Mouse (Mus musculus) adrenal gland, adult (tissue): ENCODE data around the gene Ap1g2.
A peak's percentile ranks its signal among the peaks of the same experiment; 100 is the strongest.

Experiments
- DNase-seq, 2 experiments: peaks; one replicate each; pipeline ENCODE4 v3.0.0; 2022 to 2023; ENCODE audit warnings: low spot score in 1 of 2; ENCODE audit not compliant: inconsistent age in 2 of 2

The Ap1g2 gene

DNA sequence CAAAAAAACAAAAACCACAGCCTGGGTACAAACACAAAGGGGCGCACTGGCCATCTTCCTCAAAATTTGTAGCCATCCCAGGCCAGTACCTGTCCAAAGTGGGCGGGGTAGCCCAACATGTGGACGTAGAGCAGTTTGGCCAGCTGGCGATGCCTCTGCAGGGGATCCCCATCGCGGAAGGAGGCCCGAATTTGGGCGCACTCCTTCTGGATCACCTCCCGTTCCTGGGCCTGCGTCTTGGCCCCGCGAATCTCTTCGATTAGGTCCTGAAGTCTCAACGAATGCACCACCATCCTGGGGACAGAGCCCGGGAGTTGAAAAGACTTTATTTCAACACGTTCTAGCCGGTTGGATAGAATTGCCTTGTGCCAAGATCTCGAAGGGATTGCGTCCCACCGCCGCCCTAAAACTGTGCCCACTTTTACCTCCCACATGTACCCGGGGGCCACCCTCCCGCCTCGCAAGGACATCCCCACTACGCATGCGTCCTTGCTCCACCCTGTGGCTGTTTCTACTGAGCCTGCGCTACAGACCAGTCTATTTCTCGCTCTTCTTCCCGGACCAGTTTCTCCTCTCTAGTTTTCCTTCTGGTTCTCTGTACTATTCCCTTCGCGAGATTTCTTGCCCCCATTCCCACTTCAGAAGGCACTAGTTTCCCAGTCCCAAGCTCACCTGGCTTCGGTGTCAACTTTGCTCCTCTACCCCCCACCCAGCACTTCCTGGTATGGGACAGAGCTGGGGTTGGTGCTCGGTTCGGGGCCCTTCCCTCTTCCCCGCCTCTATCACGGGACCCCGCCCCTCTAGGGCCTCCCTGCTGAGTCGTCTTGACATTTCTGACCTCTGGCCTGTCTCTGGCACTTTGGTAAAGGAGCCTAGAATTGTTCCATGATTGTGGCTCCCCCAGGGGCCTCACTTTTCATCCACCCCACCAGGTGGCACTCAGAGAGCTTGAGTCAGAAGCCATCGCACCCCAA is at the start of gene Ap1g2:
TSS of gene Ap1g2 (minus strand) at position 758 of the 974 bp plus-strand sequence.
- DNase-seq: peak; percentile 91 to 98

DNA sequence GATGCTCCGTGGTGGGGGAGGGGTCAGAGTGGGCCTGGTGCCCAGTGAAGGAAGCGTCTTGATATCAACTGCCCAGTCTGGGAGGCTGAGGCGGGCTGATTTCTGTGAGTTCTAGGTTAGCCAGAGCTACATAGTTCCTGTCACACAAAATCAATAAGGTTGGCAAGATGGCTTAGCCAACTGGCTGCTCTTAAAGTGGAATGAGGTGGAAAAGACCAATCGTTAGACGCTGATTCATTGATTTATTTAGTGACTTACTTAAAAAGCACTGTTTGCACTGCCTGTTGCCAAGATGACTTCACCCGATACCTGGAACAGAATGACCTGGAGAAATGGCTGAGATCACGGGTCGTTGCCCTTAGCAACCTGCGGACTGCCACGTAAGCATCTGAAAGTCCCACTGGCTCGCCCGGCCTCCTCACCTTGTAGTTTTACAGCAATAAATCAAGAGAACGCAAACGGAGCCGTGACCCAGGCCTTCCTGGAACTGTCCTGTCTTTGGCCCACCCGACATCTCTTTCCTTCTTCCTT is 46.6 kb upstream of the Ap1g2 start:
- DNase-seq: no peak

DNA sequence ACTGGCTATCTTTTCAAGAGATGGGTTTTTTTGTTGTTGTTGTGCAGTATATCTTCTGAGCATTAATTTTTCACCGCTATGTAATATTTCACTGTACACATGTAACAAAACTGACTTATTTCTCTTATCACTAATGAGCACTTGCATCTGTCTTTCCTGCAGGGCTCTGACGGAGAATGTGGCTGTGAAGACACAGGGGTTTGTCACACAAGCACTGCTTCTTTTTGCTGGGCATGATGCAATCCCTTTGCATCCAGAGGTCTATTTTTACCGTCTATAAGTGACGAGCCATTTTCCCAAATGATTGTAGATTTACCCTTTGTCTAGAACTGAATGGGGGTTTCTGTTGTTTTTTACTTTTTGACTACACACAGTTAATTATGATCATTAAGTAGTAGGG is 45.8 kb upstream of the Ap1g2 start:
- no peak for DNase-seq

DNA sequence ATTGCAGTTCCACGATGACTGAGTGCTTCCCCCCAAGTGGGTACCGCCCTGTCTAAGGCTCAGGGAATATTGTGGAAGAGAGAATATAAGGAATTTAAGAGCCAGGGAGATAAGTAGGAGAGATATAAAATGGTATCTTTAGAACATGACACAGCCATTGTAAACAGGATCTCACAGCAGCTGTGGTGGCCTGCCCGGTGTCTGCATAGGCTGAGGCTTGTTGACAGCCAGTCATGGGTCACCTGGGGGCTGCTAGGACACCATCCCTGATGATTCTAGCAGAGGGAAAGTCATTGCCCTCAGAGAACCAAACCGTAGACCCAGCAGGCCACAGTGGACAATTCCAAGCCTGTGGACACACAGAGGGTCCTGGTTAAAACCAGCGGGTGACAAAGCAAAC is 44.6 kb upstream of the Ap1g2 start:
- no peak for DNase-seq

DNA sequence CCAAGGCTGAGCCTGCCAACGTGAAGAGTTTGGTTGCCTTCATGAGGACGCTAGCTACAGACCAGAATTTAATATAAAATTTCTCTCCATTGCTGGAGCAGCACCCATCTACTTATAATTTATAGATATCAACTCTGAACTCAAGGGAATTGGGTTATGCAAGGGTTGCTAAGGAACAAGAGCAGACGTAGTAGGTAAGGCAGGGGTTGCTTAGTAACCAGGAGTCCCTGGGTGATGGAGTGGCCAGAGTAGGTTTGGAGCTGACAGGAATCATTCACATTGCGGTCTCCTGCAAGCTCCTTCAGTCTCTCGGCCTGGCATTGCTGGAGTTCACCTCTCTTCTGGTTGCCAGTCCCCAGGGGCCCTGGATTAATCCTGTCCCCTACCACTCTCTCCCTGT is 42.6 kb upstream of the Ap1g2 start:
- peak in 1 of 2 experiments; percentile 55 for DNase-seq

DNA sequence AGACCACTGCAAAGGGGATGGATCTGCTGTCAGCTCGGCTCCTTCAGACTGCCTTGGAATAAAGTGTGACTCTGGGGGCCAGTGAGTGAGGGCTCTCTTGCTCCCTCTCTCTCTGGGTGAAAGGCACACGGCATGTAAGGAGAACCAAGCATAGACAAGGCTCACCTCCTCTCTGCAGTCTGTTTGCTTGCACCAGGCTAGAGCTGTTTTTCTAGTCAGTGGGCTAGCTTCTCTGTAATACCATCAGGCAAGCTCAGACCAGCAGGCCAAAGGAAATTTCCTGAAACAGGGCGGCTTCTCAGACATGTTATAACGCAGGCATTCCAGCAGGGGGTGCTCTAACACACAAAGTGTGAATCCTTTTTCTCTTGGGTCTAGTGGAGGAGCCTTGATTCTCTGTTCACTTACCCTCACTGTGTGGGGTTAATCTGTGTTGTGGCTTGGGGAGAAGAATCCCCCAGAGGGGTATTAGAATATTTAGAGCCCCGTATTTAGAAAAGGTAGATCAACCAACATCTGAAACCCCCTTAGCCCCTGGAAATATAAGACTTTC is 42.0 kb upstream of the Ap1g2 start:
- DNase-seq: peak; percentile 46 to 84

DNA sequence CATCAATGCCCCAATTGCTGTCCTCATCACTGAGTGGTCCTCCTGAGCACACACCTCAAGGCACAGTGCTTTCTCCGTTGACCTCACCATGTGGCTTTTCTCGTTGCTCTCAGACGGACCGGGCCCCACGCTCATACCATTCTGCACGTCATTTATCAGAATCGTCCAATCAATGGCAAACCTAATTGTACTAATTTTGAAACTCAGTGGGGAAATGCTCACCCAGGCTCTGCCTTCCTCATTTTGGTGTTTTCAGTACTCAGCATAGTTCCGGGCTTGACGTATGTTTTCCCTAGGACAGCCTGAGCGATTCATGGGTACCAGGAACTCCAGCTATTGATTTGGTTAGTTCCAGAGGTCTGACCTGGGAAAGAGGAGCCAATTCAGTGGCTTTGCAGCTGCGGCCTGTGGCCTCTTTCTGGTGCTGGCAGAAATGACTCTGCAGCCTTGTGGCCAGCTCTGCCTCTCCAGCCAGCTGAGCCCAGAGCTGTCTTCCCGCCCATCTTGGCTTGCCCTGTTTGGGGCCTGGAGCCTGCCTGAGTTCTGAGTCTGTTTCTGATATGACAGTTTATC is 40.5 kb upstream of the Ap1g2 start:
- DNase-seq: peak in 1 of 2 experiments; percentile 59

DNA sequence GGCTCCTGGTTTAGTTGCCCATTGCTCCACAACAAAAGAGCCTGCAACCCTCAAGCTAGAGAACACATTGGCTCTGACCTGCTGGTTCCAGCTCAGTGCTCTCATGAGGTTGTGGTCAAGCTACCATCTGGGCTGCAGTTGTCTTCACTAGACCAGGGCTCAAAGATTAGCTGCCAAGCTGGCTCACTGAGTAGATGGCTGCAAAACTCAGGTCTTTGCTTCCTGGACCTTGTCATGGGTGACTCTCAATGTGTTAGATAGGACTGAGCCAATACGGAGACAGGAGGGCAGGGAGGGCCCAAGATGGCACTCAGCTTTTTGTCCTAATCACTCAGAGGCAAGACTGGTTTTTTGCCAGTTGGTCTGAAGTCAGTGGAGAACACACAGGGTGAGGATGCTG is 39.9 kb upstream of the Ap1g2 start:
- no peak for DNase-seq

DNA sequence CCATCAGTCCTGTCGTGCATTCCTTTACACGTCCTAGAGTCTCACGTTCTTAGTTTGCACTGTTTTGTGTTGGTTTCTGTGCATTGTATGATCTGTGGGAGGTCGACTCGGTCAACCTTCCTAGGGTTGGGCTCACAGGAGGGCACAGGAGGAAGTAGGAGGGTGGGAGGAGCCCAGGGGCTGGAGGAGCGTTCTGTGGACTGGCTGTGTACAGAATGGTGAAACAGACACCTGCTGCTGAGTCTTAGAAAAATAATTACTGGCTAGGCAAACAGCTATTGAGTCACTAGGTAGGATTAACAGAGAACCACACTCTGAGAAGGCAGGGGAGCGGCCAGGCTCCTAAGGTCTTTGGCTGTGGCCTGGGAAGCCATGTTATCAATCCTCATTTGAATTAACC is 32.9 kb upstream of the Ap1g2 start:
- DNase-seq: no peak

DNA sequence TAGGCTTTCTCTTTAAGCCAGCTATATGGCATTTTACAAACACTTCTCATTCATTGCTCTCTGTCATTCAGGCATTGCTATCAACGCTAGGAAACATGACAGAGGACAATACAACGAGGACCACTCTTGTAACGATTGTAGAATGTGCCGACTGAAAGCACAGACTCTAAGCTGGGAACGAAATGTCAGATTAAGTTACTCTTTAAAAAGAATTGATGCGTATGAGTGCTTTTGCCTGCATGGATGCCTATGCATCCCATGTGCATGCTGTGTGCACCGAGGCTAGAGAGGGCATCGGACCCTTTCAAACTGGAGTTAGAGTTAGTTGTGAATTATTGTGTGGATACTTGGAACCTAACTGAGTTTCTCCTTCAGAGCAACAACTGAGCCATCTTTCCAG is 29.3 kb upstream of the Ap1g2 start:
- DNase-seq: no peak

DNA sequence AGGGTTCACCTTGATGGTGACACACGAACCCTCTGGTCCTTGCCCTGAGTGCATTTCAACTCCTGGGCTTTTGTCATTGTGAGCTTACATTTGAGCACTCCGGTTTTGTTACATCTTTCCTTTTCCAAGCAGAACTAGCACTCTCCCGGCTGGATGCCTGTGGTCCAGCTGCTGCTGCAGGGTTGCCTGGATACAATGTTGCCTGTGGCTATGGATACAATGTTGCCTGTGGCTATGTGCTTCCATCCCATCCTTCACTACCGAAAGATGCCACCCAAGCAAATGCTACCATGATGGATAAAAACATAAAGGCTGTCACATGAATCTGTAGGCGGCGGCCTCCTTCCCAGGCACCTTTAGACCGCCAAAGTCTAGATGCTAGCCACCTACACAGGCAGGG is 20.1 kb upstream of the Ap1g2 start:
- DNase-seq: no peak

DNA sequence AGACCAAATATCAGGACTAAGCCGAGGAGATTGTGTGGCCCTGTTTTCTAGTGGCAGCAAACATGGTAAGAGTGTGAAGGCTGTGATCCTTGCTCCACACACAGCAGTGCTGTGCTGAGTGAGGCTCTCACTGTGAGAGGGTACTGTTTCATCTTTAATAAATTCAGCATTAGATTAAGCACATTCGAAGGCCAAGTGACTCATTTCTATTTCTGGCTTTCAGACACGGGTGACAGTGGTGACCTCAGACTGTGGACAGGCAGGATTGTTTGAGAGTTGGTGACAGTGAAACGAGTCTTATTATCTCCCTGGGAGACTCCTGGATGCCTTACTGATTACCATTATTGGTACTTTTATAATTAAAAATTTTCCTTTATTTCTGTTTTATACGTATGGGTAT is 19.3 kb upstream of the Ap1g2 start:
- peak; percentile 49 to 78 for DNase-seq

DNA sequence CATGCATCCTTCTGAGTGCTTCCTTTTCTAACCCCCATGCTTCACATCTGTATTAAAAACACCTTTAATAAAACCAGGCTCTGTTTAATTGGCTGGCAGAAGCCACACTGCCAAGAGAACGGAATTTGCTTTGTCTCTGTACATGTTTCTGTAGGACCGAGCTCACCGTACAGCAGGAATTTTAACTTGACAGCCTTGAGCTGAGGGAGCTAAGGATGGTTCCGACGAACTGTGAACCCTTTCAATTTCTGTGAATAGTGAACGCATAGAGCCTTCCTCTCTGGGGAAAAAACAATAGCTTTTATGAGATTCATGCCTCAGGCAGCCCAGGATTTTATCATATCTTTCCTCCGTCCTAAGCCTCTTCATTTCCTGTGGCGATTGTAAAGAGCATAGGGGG is 16.0 kb upstream of the Ap1g2 start:
- no peak for DNase-seq

DNA sequence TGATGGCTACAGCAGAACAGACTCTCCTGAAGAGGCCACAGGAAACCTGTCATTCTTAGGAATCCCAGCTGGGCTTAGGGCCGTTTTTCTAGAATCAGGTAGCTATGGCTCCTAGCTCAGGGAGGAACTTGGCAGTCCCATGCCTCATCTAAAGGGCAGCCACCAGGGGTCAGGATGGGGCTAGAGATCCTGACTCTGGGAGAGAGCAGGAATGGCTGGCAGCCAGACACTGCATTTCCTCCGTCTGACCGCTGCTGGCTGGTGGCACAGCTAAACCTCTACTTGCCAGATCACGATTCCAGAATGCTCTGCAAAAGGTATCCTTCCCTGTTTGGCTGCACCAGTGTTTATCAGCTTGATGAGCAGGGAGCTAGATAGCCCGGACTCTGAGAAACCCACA is 15.6 kb upstream of the Ap1g2 start:
- DNase-seq: peak; percentile 85 to 90

DNA sequence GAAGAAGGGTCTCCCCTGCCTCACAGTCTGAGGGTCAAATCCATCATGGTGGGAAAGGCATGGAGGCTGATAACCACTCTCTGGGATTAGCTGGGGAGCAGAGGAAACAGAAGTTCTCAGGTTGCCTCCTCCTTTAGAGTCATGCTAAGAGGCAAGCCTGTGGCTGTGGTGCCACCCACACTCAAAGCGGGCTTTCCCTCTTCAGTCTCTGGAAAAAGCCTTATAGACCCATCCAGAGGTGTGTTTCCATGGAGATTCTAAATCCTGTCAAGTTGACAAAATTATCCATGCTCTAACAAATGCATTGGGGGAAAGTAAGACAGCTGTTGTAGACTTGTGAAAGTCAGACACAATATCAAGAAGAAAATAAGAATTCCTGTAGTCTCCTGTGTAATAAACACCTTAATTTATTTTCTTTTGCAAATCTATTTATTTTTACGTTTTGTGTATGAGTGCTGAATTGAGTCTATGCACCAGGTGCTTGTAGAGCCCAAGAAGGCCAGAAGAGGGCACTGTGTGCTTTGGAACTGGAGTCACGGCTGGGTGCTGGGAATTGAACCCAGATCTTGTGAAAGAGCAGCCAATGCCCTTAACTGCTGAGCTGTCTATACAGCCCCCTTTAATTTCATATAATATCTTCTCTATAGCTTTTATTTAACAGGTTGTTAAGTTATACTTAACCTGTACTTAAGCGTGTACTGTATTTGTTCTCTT is 13.2 kb upstream of the Ap1g2 start:
- peak in 1 of 2 experiments; percentile 27 for DNase-seq

DNA sequence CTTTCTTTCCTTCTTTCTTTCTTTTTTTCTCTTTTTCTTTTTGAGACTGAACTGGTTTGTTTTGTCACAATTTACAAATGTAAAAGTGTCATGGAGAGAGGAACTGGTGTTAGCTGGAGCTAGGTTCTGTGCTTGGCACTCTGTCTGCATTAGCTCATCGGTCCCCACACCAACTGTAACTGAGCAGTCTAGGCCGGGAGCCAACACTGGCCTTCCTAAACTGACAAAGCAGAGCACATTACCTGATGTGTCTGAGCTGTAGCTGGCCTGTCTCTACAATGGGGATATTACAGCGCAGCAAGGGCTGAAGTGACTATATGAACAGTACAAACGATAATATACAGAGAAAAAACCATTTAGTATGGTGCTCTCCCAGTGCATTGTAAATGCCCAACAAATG is 12.5 kb upstream of the Ap1g2 start:
- peak; percentile 66 to 71 for DNase-seq

DNA sequence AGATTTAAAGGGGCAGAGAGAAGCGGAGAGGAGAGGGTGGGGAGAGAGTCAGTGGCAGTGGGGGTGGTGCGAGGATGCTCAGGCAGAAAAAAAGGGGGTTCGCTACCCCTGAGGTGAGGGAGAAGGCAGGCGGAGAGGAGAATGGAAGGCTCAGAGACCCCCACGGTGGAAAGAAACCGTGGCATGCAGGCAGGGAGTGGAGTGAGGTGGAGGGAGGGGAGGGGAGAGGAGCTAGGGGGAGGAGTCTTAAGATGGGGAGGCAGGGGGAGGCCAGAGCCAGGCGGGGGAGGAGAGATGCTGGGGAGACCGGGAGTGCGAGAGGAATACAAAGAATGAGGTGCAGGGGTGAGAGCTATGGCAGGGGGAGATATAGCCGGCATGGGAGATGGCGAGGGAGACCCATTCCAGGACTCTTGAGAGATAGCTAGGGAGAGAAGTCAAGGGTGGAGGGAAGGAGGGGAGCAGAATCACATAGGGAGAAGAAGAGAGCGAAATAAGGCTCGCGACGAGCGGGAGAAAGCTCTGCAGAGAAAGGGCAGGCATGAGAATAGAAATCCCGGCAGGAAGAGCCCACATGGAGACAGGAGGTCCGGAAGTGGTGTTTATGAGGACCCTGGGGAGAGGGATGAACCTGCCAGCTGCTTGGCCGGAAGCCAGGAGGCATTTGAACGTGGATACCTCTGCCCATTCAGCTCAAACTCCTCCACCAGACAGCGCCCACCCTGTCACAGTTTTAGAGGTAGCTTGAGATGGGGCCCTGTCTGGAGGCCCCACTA is 10.2 kb upstream of the Ap1g2 start, which contains the start of gene Jph4:
TSS of gene Jph4 (minus strand) at position 511 of the 776 bp plus-strand sequence.
- peak in 1 of 2 experiments; percentile 46 for DNase-seq

DNA sequence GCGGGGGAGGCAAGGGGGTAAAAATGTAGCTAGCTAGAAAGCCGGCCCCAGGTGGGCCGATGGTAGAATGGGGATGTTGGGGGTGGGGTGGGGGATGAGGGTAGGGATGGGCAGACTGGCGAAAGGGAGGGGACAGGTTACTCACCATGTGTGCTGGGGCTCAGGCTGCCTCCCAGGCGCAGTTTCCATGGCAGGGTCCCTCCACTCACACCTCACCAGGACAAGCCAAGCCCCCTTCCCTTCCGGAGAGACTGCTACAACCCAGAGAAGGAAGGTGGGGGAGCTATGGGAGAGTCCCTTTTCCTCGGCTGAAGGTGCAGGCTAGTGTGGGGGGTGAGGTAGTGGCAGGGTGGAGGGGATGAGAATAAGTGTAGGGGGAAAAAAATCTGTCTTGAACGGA is 9.5 kb upstream of the Ap1g2 start:
- peak in 1 of 2 experiments; percentile 39 for DNase-seq

DNA sequence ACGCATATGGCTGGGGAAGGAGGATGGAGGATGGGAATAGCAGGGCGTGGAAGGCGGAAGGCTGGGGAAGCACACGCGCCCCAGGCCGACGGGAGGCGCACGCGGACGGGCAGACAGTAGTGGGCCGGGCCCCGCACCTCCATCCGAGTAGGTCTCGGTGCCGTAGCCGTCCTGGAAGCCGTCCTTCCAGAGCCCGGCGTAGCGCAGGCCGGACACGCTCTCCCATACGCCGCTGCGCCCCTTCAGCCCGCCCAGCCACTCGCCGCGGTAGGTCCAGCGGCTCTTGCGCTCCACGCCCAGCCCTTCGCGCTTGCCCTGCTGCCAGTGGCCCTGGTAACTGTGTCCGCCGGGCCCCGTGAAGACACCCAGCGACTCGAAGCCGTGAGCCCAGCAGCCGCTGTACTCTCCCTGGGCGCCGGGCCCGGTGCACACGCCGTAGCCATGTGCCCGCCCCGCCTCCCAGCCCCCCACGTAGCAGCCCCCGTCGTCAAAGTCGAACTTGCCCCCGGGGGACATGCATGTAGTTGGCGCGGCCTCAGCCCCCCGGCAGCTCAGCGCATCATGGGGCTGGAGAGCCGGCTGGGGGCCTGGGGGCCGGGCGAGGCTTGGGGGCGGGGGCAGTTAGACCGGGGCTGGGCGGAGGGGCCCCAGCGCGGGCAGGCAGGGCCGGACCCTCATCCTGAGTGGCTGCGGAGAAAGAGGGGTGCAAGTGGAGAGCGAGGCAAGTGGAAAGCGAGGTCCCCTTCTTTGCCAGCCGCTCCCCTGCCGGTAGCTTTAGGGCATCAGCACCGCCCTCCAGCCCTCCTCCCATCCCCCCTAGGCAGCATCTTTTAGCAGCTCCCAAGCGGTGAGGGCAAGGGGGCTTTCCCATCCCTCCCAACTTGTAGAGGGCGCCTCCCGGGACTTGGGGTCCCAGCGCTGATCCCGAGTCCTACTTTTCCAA is 8.6 kb upstream of the Ap1g2 start:
- peak; percentile 72 to 85 for DNase-seq
